Mouse (Mus musculus): Measurements from ENCODE around the gene S1pr2. TPM values are rescaled to one million over a fixed set of nuclear protein-coding genes. Genes with fewer than 3 reads are reported as not detected.

The S1pr2 gene
- polyA plus RNA-seq, 1 experiment from 2014 or later: 8.8 TPM

- H3K36me3 ChIP-seq: no peaks in the 10 kb centered on the region
- WGBS: 91% methylated on average over 2 of the region's 2 CpGs
- no peak within 1 kb of the TSS for H3K4me3 ChIP-seq (replicated peaks)
- no peak for ATAC-seq (ENCODE audit: low FRiP score)
- no peaks in the 10 kb centered on the region for H3K4me1 ChIP-seq
- no peaks in the 10 kb centered on the region for H3K27me3 ChIP-seq (replicated peaks)
- no peak within 1 kb of the TSS for H3K27ac ChIP-seq (replicated peaks)
- no peak within 1 kb of the TSS for H3K4me2 ChIP-seq
- H3K9me3 ChIP-seq (replicated peaks): no peaks in the 10 kb centered on the region
- H3K9ac ChIP-seq (replicated peaks): no peak within 1 kb of the TSS
These were observed 17.1 kb downstream of the S1pr2 start, which contains the start of gene Dnmt1 for GRCm38 (mm10) chr9:20959430-20959938. TSS of gene Dnmt1 (minus strand) at chr9:20959888.

DNA sequence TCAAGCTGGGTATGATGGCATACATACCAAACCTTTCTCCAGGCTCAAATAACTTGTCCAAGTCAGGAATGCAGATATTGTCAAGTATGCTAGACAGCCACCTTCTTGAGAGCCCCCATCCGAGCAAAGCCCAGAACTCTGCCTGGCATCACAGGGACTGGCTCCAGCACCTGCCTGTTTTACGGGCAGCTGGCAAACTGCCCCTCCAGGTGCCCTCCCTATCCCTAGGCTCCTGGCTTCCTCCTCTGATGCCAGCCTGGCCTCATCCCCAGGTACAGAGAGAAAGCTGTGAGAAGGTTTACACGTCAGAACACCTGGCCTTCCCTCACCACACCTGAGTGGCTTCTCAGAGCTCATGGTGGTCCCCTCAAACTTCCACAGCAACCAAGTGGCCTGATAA is 19.6 kb downstream of the S1pr2 start:
- 82% methylated on average over 3 of the region's 3 CpGs for WGBS
- Histone ChIP-seq H3K27me3 (replicated peaks) (no peaks in the 10 kb centered on the region), H3K4me2 (no peak overlapping the region), H3K9me3 (replicated peaks) (no peaks in the 10 kb centered on the region), H3K36me3 (no peaks in the 10 kb centered on the region), H3K27ac (replicated peaks) (no peak overlapping the region), H3K4me1 (peaks cover 6% of the 10 kb centered on the region; the same call in 1 of the 2 replicates), H3K9ac (replicated peaks) (no peak overlapping the region), H3K4me3 (replicated peaks) (no peak overlapping the region)
- no peak for ATAC-seq (ENCODE audit: low FRiP score)

- WGBS: under 1% methylated on average over 51 of the region's 51 CpGs
- peak overlapping the region; percentile 92 for H3K4me3 ChIP-seq (replicated peaks)
- H3K36me3 ChIP-seq: no peaks in the 10 kb centered on the region
- H3K9me3 ChIP-seq (replicated peaks): no peaks in the 10 kb centered on the region
- H3K27me3 ChIP-seq (replicated peaks): no peaks in the 10 kb centered on the region
- peak overlapping the region; percentile 78 for H3K9ac ChIP-seq (replicated peaks)
- peak overlapping the region; percentile 87 for H3K4me2 ChIP-seq
- peaks cover 30% of the 10 kb centered on the region for H3K4me1 ChIP-seq
- peak overlapping the region; percentile 94 for H3K27ac ChIP-seq (replicated peaks)
- ATAC-seq (ENCODE audit: low FRiP score): peak; percentile 95
These were observed 23.9 kb downstream of the S1pr2 start for GRCm38 (mm10) chr9:20952520-20953227.

DNA sequence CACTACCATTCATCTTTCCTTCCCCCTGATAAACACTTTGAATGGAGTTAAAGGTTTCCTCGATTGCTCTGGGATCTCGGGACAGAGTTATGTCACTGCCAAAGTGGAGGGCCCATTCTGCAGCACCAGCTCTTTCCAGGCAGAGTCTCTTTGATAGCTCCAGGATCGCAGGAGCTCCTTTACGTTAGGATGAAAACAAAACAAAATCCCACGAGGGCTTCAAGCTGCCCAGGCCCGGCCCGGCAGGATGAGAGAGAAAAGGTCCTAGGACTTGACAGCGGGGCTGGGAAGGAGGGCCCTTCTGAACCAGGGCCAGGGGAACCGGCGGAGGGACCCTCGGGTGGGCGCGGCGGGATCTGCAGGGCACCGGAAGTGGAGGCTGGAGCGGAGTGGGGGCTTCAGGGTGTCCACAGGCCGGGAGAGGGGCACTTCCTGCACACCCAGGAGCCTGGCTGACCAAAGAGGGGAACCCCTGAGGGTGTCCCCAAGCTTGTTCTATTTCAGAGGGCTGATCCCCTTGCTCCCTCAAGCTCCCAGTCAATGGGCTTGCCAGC is 24.5 kb downstream of the S1pr2 start:
- Histone ChIP-seq H3K27me3 (replicated peaks) (no peaks in the 10 kb centered on the region), H3K4me3 (replicated peaks) (peak overlapping the region; percentile 92), H3K4me1 (peaks cover 30% of the 10 kb centered on the region), H3K9me3 (replicated peaks) (no peaks in the 10 kb centered on the region), H3K4me2 (peak overlapping the region; percentile 87), H3K9ac (replicated peaks) (peak overlapping the region; percentile 78), H3K36me3 (no peaks in the 10 kb centered on the region), H3K27ac (replicated peaks) (peak overlapping the region; percentile 94)
- under 1% methylated on average over 12 of the region's 17 CpGs for WGBS
- peak; percentile 86 for ATAC-seq (ENCODE audit: low FRiP score)

- Histone ChIP-seq H3K27ac (replicated peaks) (peak overlapping the region; percentile 94), H3K4me1 (peaks cover 30% of the 10 kb centered on the region), H3K27me3 (replicated peaks) (no peaks in the 10 kb centered on the region), H3K4me2 (peak overlapping the region; percentile 87), H3K36me3 (no peaks in the 10 kb centered on the region), H3K9ac (replicated peaks) (peak overlapping the region; percentile 78), H3K9me3 (replicated peaks) (no peaks in the 10 kb centered on the region), H3K4me3 (replicated peaks) (peak overlapping the region; percentile 92)
- ATAC-seq (ENCODE audit: low FRiP score): no peak
- 10% methylated on average over 14 of the region's 14 CpGs for WGBS
These were observed 25.1 kb downstream of the S1pr2 start for GRCm38 (mm10) chr9:20951441-20951840.

DNA sequence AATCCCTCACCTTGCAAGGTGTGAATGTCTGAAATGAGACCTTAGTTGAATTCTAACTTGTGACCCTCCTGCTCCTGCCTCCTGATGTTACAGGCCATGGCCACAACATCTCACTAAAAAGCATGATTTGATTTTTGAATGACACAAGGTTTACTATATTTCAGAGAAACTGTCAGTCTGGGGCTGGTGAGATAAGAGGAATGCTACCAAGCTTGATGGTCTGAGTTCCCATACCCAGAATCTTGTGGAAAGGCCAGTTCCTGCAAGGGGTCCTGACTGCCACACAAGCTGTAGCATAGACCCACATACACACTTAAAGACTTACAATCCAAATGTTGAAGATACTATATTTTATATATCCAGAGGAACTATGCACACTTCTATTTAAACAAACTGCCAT is 26.2 kb downstream of the S1pr2 start:
- Histone ChIP-seq H3K9me3 (replicated peaks) (no peaks in the 10 kb centered on the region), H3K4me2 (peak overlapping the region; percentile 87), H3K27me3 (replicated peaks) (no peaks in the 10 kb centered on the region), H3K9ac (replicated peaks) (no peak overlapping the region), H3K36me3 (no peaks in the 10 kb centered on the region), H3K4me3 (replicated peaks) (0 out of 2 replicates have a peak overlapping the region, but pooled peaks have one; percentile 92), H3K27ac (replicated peaks) (no peak overlapping the region), H3K4me1 (peaks cover 30% of the 10 kb centered on the region)
- no peak for ATAC-seq (ENCODE audit: low FRiP score)

- H3K27me3 ChIP-seq (replicated peaks): no peaks in the 10 kb centered on the region
- H3K4me1 ChIP-seq: peaks cover 33% of the 10 kb centered on the region
- 86% methylated on average over 16 of the region's 16 CpGs for WGBS
- ATAC-seq (ENCODE audit: low FRiP score): no peak
- H3K4me2 ChIP-seq: no peak overlapping the region
- H3K27ac ChIP-seq (replicated peaks): no peak overlapping the region
- H3K9me3 ChIP-seq (replicated peaks): no peaks in the 10 kb centered on the region
- no peak overlapping the region for H3K4me3 ChIP-seq (replicated peaks)
- H3K36me3 ChIP-seq: peaks cover 8% of the 10 kb centered on the region; the same call in 1 of the 2 replicates
- no peak overlapping the region for H3K9ac ChIP-seq (replicated peaks)
These were observed 30.3 kb downstream of the S1pr2 start for GRCm38 (mm10) chr9:20946066-20946880.

GRCm38 (mm10) chr9:20944697-20945370 is 31.7 kb downstream of the S1pr2 start:
- Histone ChIP-seq H3K4me3 (replicated peaks) (no peak overlapping the region), H3K4me1 (peaks cover 21% of the 10 kb centered on the region), H3K4me2 (no peak overlapping the region), H3K27ac (replicated peaks) (no peak overlapping the region), H3K27me3 (replicated peaks) (no peaks in the 10 kb centered on the region), H3K36me3 (peaks cover 22% of the 10 kb centered on the region), H3K9ac (replicated peaks) (no peak overlapping the region), H3K9me3 (replicated peaks) (no peaks in the 10 kb centered on the region)
- no peak for ATAC-seq (ENCODE audit: low FRiP score)
- WGBS: 68% methylated on average over 4 of the region's 4 CpGs

GRCm38 (mm10) chr9:20943911-20944310 is 32.7 kb downstream of the S1pr2 start:
- Histone ChIP-seq H3K4me1 (peaks cover 14% of the 10 kb centered on the region), H3K9ac (replicated peaks) (no peak overlapping the region), H3K4me2 (no peak overlapping the region), H3K27ac (replicated peaks) (no peak overlapping the region), H3K9me3 (replicated peaks) (no peaks in the 10 kb centered on the region), H3K27me3 (replicated peaks) (no peaks in the 10 kb centered on the region), H3K36me3 (peaks cover 30% of the 10 kb centered on the region), H3K4me3 (replicated peaks) (no peak overlapping the region)
- WGBS: 12% methylated on average over 2 of the region's 2 CpGs
- 0 out of 2 replicates have a peak, but pooled peaks have one; percentile 27 for ATAC-seq (ENCODE audit: low FRiP score)

GRCm38 (mm10) chr9:20943396-20943795 is 33.2 kb downstream of the S1pr2 start:
- no peak for ATAC-seq (ENCODE audit: low FRiP score)
- no peaks in the 10 kb centered on the region for H3K27me3 ChIP-seq (replicated peaks)
- no peak overlapping the region for H3K4me3 ChIP-seq (replicated peaks)
- H3K9ac ChIP-seq (replicated peaks): no peak overlapping the region
- H3K27ac ChIP-seq (replicated peaks): no peak overlapping the region
- peaks cover 36% of the 10 kb centered on the region for H3K36me3 ChIP-seq
- H3K9me3 ChIP-seq (replicated peaks): no peaks in the 10 kb centered on the region
- H3K4me2 ChIP-seq: no peak overlapping the region
- 89% methylated on average over 7 of the region's 7 CpGs for WGBS
- H3K4me1 ChIP-seq: peaks cover 14% of the 10 kb centered on the region

GRCm38 (mm10) chr9:20923258-20923657 is 53.3 kb downstream of the S1pr2 start:
- no peak for ATAC-seq (ENCODE audit: low FRiP score)
- Histone ChIP-seq H3K27ac (replicated peaks) (no peak overlapping the region), H3K4me3 (replicated peaks) (no peak overlapping the region), H3K4me1 (no peaks in the 10 kb centered on the region), H3K27me3 (replicated peaks) (no peaks in the 10 kb centered on the region), H3K9ac (replicated peaks) (no peak overlapping the region), H3K4me2 (no peak overlapping the region), H3K9me3 (replicated peaks) (no peaks in the 10 kb centered on the region), H3K36me3 (peaks cover 98% of the 10 kb centered on the region)
- WGBS: 96% methylated on average over 3 of the region's 3 CpGs

Measured in neural tube, embryonic 15.5 days (tissue).